Mouse (Mus musculus): ENCODE data around the gene 3110009E18Rik.

The 3110009E18Rik gene

GRCm38 (mm10) chr1:120105556-120105959, 15.4 kb upstream of the 3110009E18Rik start:
- DNase-seq, result no peak

- DNase-seq, result peak; percentile 78
Measured at GRCm38 (mm10) chr1:120109741-120110432, 11.1 kb upstream of the 3110009E18Rik start.

- no peak for DNase-seq
Measured at GRCm38 (mm10) chr1:120111766-120112165, 9.2 kb upstream of the 3110009E18Rik start.

GRCm38 (mm10) chr1:120112251-120113187, 8.5 kb upstream of the 3110009E18Rik start:
- no peak for DNase-seq

- peak; percentile 76 for DNase-seq
Measured at GRCm38 (mm10) chr1:120115671-120116081, 5.3 kb upstream of the 3110009E18Rik start.

GRCm38 (mm10) chr1:120116106-120116505, 4.9 kb upstream of the 3110009E18Rik start:
- DNase-seq, result peak; percentile 78

GRCm38 (mm10) chr1:120118854-120119253, 2.1 kb upstream of the 3110009E18Rik start:
- no peak for DNase-seq

GRCm38 (mm10) chr1:120119389-120119788, 1.6 kb upstream of the 3110009E18Rik start:
- no peak for DNase-seq

- peak; percentile 83 for DNase-seq
Measured at GRCm38 (mm10) chr1:120120141-120120968, 632 bp upstream of the 3110009E18Rik start.

- DNase-seq, result no peak
Measured at GRCm38 (mm10) chr1:120121930-120122530, 1.0 kb downstream of the 3110009E18Rik start.

GRCm38 (mm10) chr1:120122634-120123383, 1.8 kb downstream of the 3110009E18Rik start:
- no peak for DNase-seq

- no peak for DNase-seq
Measured at GRCm38 (mm10) chr1:120124839-120125238, 3.9 kb downstream of the 3110009E18Rik start.

GRCm38 (mm10) chr1:120125471-120125870, 4.5 kb downstream of the 3110009E18Rik start:
- no peak for DNase-seq

GRCm38 (mm10) chr1:120126318-120126717, 5.3 kb downstream of the 3110009E18Rik start:
- DNase-seq, result no peak

GRCm38 (mm10) chr1:120132376-120132775, 11.4 kb downstream of the 3110009E18Rik start:
- no peak for DNase-seq

GRCm38 (mm10) chr1:120135934-120136786, 15.2 kb downstream of the 3110009E18Rik start:
- DNase-seq, result no peak

GRCm38 (mm10) chr1:120138923-120139540, 18.0 kb downstream of the 3110009E18Rik start:
- no peak for DNase-seq

GRCm38 (mm10) chr1:120140144-120140693, 19.2 kb downstream of the 3110009E18Rik start:
- DNase-seq, result no peak

GRCm38 (mm10) chr1:120142551-120142950, 21.6 kb downstream of the 3110009E18Rik start:
- peak; percentile 69 for DNase-seq

Data from kidney, adult 18-20 months (tissue).